Mouse (Mus musculus): ENCODE data around the gene Adam23. TPM values are rescaled to one million over a fixed set of nuclear protein-coding genes. Genes with fewer than 3 reads are reported as not detected.

Adam23 gene
- polyA plus RNA-seq, 1 experiment from 2014 or later: 0.91 TPM

- H3K9ac ChIP-seq (ENCODE audit: low read depth, low read length): no peak overlapping the region
- no peaks in the 10 kb centered on the region for H3K36me3 ChIP-seq (ENCODE audit: control insufficient read depth, insufficient read depth)
- H3K4me1 ChIP-seq (ENCODE audit: control insufficient read depth, low read depth, low read length): no peaks in the 10 kb centered on the region
- no peak overlapping the region for H3K4me2 ChIP-seq (ENCODE audit: low read depth, low read length)
- no peaks in the 10 kb centered on the region for H3K27me3 ChIP-seq (ENCODE audit: control insufficient read depth, insufficient read depth, low read depth, low read length)
- H3K9me3 ChIP-seq (replicated peaks; ENCODE audit: control insufficient read depth, low read length): no peaks in the 10 kb centered on the region
- no peak for ATAC-seq (ENCODE audit: low read depth)
- H3K27ac ChIP-seq (ENCODE audit: low read length): no peak overlapping the region
- H3K4me3 ChIP-seq (ENCODE audit: low read depth, low read length): no peak overlapping the region
- WGBS (ENCODE audit: insufficient replicate concordance): 63% methylated on average over 3 of the region's 3 CpGs
Measured at GRCm38 (mm10) chr1:63459151-63459550, 13.5 kb downstream of the Adam23 start.

- Histone ChIP-seq H3K27ac (ENCODE audit: low read length) (no peak overlapping the region), H3K4me3 (ENCODE audit: low read depth, low read length) (no peak overlapping the region), H3K4me2 (ENCODE audit: low read depth, low read length) (no peak overlapping the region), H3K36me3 (ENCODE audit: control insufficient read depth, insufficient read depth) (no peaks in the 10 kb centered on the region), H3K9me3 (replicated peaks; ENCODE audit: control insufficient read depth, low read length) (no peaks in the 10 kb centered on the region), H3K4me1 (ENCODE audit: control insufficient read depth, low read depth, low read length) (no peaks in the 10 kb centered on the region), H3K27me3 (ENCODE audit: control insufficient read depth, insufficient read depth, low read depth, low read length) (no peaks in the 10 kb centered on the region), H3K9ac (ENCODE audit: low read depth, low read length) (no peak overlapping the region)
- ATAC-seq (ENCODE audit: low read depth): no peak
- WGBS (ENCODE audit: insufficient replicate concordance): 59% methylated on average over 6 of the region's 6 CpGs
Measured at GRCm38 (mm10) chr1:63459926-63460325, 14.2 kb downstream of the Adam23 start.

GRCm38 (mm10) chr1:63464441-63464840 is 18.8 kb downstream of the Adam23 start:
- no peak for ATAC-seq (ENCODE audit: low read depth)
- H3K4me2 ChIP-seq (ENCODE audit: low read depth, low read length): no peak overlapping the region

GRCm38 (mm10) chr1:63473272-63473671 is 27.6 kb downstream of the Adam23 start:
- no peak for ATAC-seq (ENCODE audit: low read depth)
- H3K27ac ChIP-seq (ENCODE audit: low read length): no peak overlapping the region
- H3K27me3 ChIP-seq (ENCODE audit: control insufficient read depth, insufficient read depth, low read depth, low read length): no peaks in the 10 kb centered on the region
- H3K9ac ChIP-seq (ENCODE audit: low read depth, low read length): no peak overlapping the region
- H3K9me3 ChIP-seq (replicated peaks; ENCODE audit: control insufficient read depth, low read length): no peaks in the 10 kb centered on the region
- no peak overlapping the region for H3K4me3 ChIP-seq (ENCODE audit: low read depth, low read length)
- no peak overlapping the region for H3K4me2 ChIP-seq (ENCODE audit: low read depth, low read length)
- WGBS (ENCODE audit: insufficient replicate concordance): 53% methylated on average over 2 of the region's 2 CpGs
- H3K36me3 ChIP-seq (ENCODE audit: control insufficient read depth, insufficient read depth): no peaks in the 10 kb centered on the region
- H3K4me1 ChIP-seq (ENCODE audit: control insufficient read depth, low read depth, low read length): no peaks in the 10 kb centered on the region

More at GRCm38 (mm10) chr1:63464441-63464840, 18.8 kb downstream of the Adam23 start:
- WGBS (ENCODE audit: insufficient replicate concordance): 59% methylated on average over 1 of the region's 1 CpGs
- Histone ChIP-seq H3K27ac (ENCODE audit: low read length) (no peak overlapping the region), H3K9ac (ENCODE audit: low read depth, low read length) (no peak overlapping the region), H3K9me3 (replicated peaks; ENCODE audit: control insufficient read depth, low read length) (no peaks in the 10 kb centered on the region), H3K36me3 (ENCODE audit: control insufficient read depth, insufficient read depth) (no peaks in the 10 kb centered on the region), H3K4me3 (ENCODE audit: low read depth, low read length) (no peak overlapping the region), H3K4me1 (ENCODE audit: control insufficient read depth, low read depth, low read length) (no peaks in the 10 kb centered on the region), H3K27me3 (ENCODE audit: control insufficient read depth, insufficient read depth, low read depth, low read length) (no peaks in the 10 kb centered on the region)

GRCm38 (mm10) chr1:63473696-63474095 is 28.0 kb downstream of the Adam23 start:
- Histone ChIP-seq H3K4me3 (ENCODE audit: low read depth, low read length) (no peak overlapping the region), H3K36me3 (ENCODE audit: control insufficient read depth, insufficient read depth) (no peaks in the 10 kb centered on the region), H3K9ac (ENCODE audit: low read depth, low read length) (no peak overlapping the region), H3K9me3 (replicated peaks; ENCODE audit: control insufficient read depth, low read length) (no peaks in the 10 kb centered on the region), H3K27ac (ENCODE audit: low read length) (no peak overlapping the region), H3K4me2 (ENCODE audit: low read depth, low read length) (no peak overlapping the region), H3K4me1 (ENCODE audit: control insufficient read depth, low read depth, low read length) (no peaks in the 10 kb centered on the region), H3K27me3 (ENCODE audit: control insufficient read depth, insufficient read depth, low read depth, low read length) (no peaks in the 10 kb centered on the region)
- no peak for ATAC-seq (ENCODE audit: low read depth)
- 52% methylated on average over 8 of the region's 8 CpGs for WGBS (ENCODE audit: insufficient replicate concordance)

GRCm38 (mm10) chr1:63478946-63479345 is 33.3 kb downstream of the Adam23 start:
- no peak for ATAC-seq (ENCODE audit: low read depth)
- H3K27me3 ChIP-seq (ENCODE audit: control insufficient read depth, insufficient read depth, low read depth, low read length): no peaks in the 10 kb centered on the region
- 76% methylated on average over 5 of the region's 5 CpGs for WGBS (ENCODE audit: insufficient replicate concordance)

GRCm38 (mm10) chr1:63484646-63485045 is 39.0 kb downstream of the Adam23 start:
- WGBS (ENCODE audit: insufficient replicate concordance): 69% methylated on average over 6 of the region's 6 CpGs
- H3K4me2 ChIP-seq (ENCODE audit: low read depth, low read length): no peak overlapping the region
- no peak overlapping the region for H3K27ac ChIP-seq (ENCODE audit: low read length)
- no peak overlapping the region for H3K4me3 ChIP-seq (ENCODE audit: low read depth, low read length)
- no peaks in the 10 kb centered on the region for H3K36me3 ChIP-seq (ENCODE audit: control insufficient read depth, insufficient read depth)
- no peak overlapping the region for H3K9ac ChIP-seq (ENCODE audit: low read depth, low read length)
- ATAC-seq (ENCODE audit: low read depth): no peak
- H3K27me3 ChIP-seq (ENCODE audit: control insufficient read depth, insufficient read depth, low read depth, low read length): no peaks in the 10 kb centered on the region
- no peaks in the 10 kb centered on the region for H3K4me1 ChIP-seq (ENCODE audit: control insufficient read depth, low read depth, low read length)
- no peaks in the 10 kb centered on the region for H3K9me3 ChIP-seq (replicated peaks; ENCODE audit: control insufficient read depth, low read length)

More at GRCm38 (mm10) chr1:63478946-63479345, 33.3 kb downstream of the Adam23 start:
- H3K9me3 ChIP-seq (replicated peaks; ENCODE audit: control insufficient read depth, low read length): no peaks in the 10 kb centered on the region
- no peaks in the 10 kb centered on the region for H3K4me1 ChIP-seq (ENCODE audit: control insufficient read depth, low read depth, low read length)
- H3K9ac ChIP-seq (ENCODE audit: low read depth, low read length): no peak overlapping the region
- no peaks in the 10 kb centered on the region for H3K36me3 ChIP-seq (ENCODE audit: control insufficient read depth, insufficient read depth)
- no peak overlapping the region for H3K4me2 ChIP-seq (ENCODE audit: low read depth, low read length)
- no peak overlapping the region for H3K27ac ChIP-seq (ENCODE audit: low read length)
- H3K4me3 ChIP-seq (ENCODE audit: low read depth, low read length): no peak overlapping the region

- no peak for ATAC-seq (ENCODE audit: low read depth)
- Histone ChIP-seq H3K27me3 (ENCODE audit: control insufficient read depth, insufficient read depth, low read depth, low read length) (no peaks in the 10 kb centered on the region), H3K27ac (ENCODE audit: low read length) (no peak overlapping the region), H3K4me2 (ENCODE audit: low read depth, low read length) (no peak overlapping the region), H3K36me3 (ENCODE audit: control insufficient read depth, insufficient read depth) (no peaks in the 10 kb centered on the region), H3K4me1 (ENCODE audit: control insufficient read depth, low read depth, low read length) (no peaks in the 10 kb centered on the region), H3K4me3 (ENCODE audit: low read depth, low read length) (no peak overlapping the region), H3K9ac (ENCODE audit: low read depth, low read length) (no peak overlapping the region), H3K9me3 (replicated peaks; ENCODE audit: control insufficient read depth, low read length) (no peaks in the 10 kb centered on the region)
- WGBS (ENCODE audit: insufficient replicate concordance): 55% methylated on average over 2 of the region's 2 CpGs
Measured at GRCm38 (mm10) chr1:63486646-63487045, 41.0 kb downstream of the Adam23 start.

GRCm38 (mm10) chr1:63491001-63491400 is 45.3 kb downstream of the Adam23 start:
- no peak overlapping the region for H3K9ac ChIP-seq (ENCODE audit: low read depth, low read length)
- no peak overlapping the region for H3K4me3 ChIP-seq (ENCODE audit: low read depth, low read length)
- H3K27me3 ChIP-seq (ENCODE audit: control insufficient read depth, insufficient read depth, low read depth, low read length): no peaks in the 10 kb centered on the region
- H3K36me3 ChIP-seq (ENCODE audit: control insufficient read depth, insufficient read depth): no peaks in the 10 kb centered on the region
- H3K27ac ChIP-seq (ENCODE audit: low read length): no peak overlapping the region
- no peak overlapping the region for H3K4me2 ChIP-seq (ENCODE audit: low read depth, low read length)
- H3K9me3 ChIP-seq (replicated peaks; ENCODE audit: control insufficient read depth, low read length): no peaks in the 10 kb centered on the region
- no peaks in the 10 kb centered on the region for H3K4me1 ChIP-seq (ENCODE audit: control insufficient read depth, low read depth, low read length)
- 15% methylated on average over 1 of the region's 1 CpGs for WGBS (ENCODE audit: insufficient replicate concordance)
- ATAC-seq (ENCODE audit: low read depth): no peak

Measured in liver, embryonic 16.5 days (tissue).